Mouse (Mus musculus): ENCODE measurements around the gene Tmem79. TPM values are rescaled to one million over a fixed set of nuclear protein-coding genes. Genes with fewer than 3 reads are reported as not detected.
"Not testable (repeated sequence)": the region's sequence is repeated elsewhere in the genome, so short reads cannot be mapped to it uniquely, and the experiment has no call there.

The Tmem79 gene
- 1.9 and 3.3 TPM in 2 replicates for polyA plus RNA-seq (2016; fragmentation: Nextera tagmentation; extraction: Ambion mirVana)

GRCm38 (mm10) chr3:88336058-88337013 lies at the start of gene Tmem79, which contains the start of gene Smg5:
Gene Tmem79, minus strand, starts transcription at chr3:88336148.
Gene Smg5, plus strand, starts transcription at chr3:88336260.
- H3K9ac ChIP-seq, result peak within 1 kb of the TSS; percentile 89
- no peaks in the 10 kb centered on the region for H3K9me3 ChIP-seq
- H3K36me3 ChIP-seq (replicated peaks), result 0 out of 2 replicates have a peak, but pooled peaks cover 4% of the 10 kb centered on the region
- WGBS, result 3% methylated on average over 55 of the region's 66 CpGs
- peak within 1 kb of the TSS; percentile 94 for H3K27ac ChIP-seq
- peak; percentile 95 for ATAC-seq (ENCODE audit: low FRiP score)
- peaks cover 27% of the 10 kb centered on the region for H3K4me1 ChIP-seq
- peak within 1 kb of the TSS; percentile 78 for H3K4me2 ChIP-seq
- H3K4me3 ChIP-seq (replicated peaks), result peak within 1 kb of the TSS; percentile 75
- H3K27me3 ChIP-seq, result no peaks in the 10 kb centered on the region

GRCm38 (mm10) chr3:88384364-88384763 lies 48.4 kb upstream of the Tmem79 start, which contains the start of gene Bglap:
Gene Bglap, minus strand, starts transcription at chr3:88384464.
- 81% methylated on average over 5 of the region's 5 CpGs for WGBS
- H3K9me3 ChIP-seq, result no peaks in the 10 kb centered on the region
- no peak for ATAC-seq (ENCODE audit: low FRiP score)

GRCm38 (mm10) chr3:88382383-88382782 lies 46.4 kb upstream of the Tmem79 start:
- peak; percentile 6; the same call in 1 of the 2 replicates for ATAC-seq (ENCODE audit: low FRiP score)
- WGBS, result 69% methylated on average over 3 of the region's 7 CpGs

More at GRCm38 (mm10) chr3:88384364-88384763, 48.4 kb upstream of the Tmem79 start, which contains the start of gene Bglap:
- Histone ChIP-seq H3K4me3 (replicated peaks) (no peak within 1 kb of the TSS), H3K27me3 (no peaks in the 10 kb centered on the region), H3K27ac (no peak within 1 kb of the TSS), H3K4me1 (peaks cover 8% of the 10 kb centered on the region), H3K4me2 (no peak within 1 kb of the TSS), H3K36me3 (replicated peaks) (no peaks in the 10 kb centered on the region), H3K9ac (no peak within 1 kb of the TSS)

GRCm38 (mm10) chr3:88381389-88382315 lies 45.7 kb upstream of the Tmem79 start:
- Histone ChIP-seq H3K27ac (peak overlapping the region; percentile 80), H3K4me2 (peak overlapping the region; percentile 53), H3K9ac (0 out of 2 replicates have a peak overlapping the region, but pooled peaks have one; percentile 40), H3K4me3 (replicated peaks) (peak overlapping the region; percentile 26)
- not testable (repeated sequence) for H3K4me1 ChIP-seq; H3K36me3 ChIP-seq (replicated peaks); H3K9me3 ChIP-seq; H3K27me3 ChIP-seq
- 6% methylated on average over 22 of the region's 22 CpGs for WGBS
- ATAC-seq (ENCODE audit: low FRiP score), result peak; percentile 94

More at GRCm38 (mm10) chr3:88382383-88382782, 46.4 kb upstream of the Tmem79 start:
- H3K4me1 ChIP-seq; H3K9me3 ChIP-seq; H3K4me3 ChIP-seq (replicated peaks); H3K27me3 ChIP-seq; H3K9ac ChIP-seq; H3K27ac ChIP-seq; H3K36me3 ChIP-seq (replicated peaks): not testable (repeated sequence)
- H3K4me2 ChIP-seq, result peak overlapping the region; percentile 53

- not testable (repeated sequence) for H3K9ac ChIP-seq; ATAC-seq (ENCODE audit: low FRiP score); H3K27ac ChIP-seq; H3K4me2 ChIP-seq; H3K36me3 ChIP-seq (replicated peaks); H3K27me3 ChIP-seq; H3K4me3 ChIP-seq (replicated peaks); H3K9me3 ChIP-seq
- peaks cover 15% of the 10 kb centered on the region for H3K4me1 ChIP-seq
- WGBS, result 83% methylated on average over 5 of the region's 5 CpGs
Observed at GRCm38 (mm10) chr3:88378599-88378998, 42.7 kb upstream of the Tmem79 start, which contains the start of gene Bglap2. Gene Bglap2, minus strand, starts transcription at chr3:88378699.

DNA sequence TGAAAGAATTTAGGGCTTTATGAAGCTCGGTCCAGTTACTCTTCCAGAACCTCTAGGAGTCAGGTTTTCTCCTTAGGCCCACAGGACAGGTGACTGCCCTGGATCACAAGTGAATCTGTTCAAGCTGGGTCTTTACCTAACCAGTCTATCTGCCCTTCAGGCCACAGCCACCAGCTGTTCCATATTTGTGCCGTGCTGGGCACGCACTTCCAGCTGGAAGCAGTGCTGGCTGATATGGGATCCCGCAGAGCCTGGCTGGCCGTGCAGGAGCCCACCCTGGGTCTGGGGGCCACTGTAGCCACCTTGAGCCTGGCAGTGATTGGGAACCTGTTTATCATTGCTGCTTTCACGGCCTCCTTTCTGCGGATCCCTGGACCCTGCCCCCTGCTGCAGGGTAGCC lies 40.7 kb upstream of the Tmem79 start:
- not testable (repeated sequence) for H3K9ac ChIP-seq; H3K4me3 ChIP-seq (replicated peaks); H3K4me2 ChIP-seq; H3K36me3 ChIP-seq (replicated peaks); H3K27me3 ChIP-seq; H3K9me3 ChIP-seq
- H3K4me1 ChIP-seq, result peaks cover 12% of the 10 kb centered on the region
- WGBS, result 18% methylated on average over 5 of the region's 7 CpGs
- H3K27ac ChIP-seq, result peak overlapping the region; percentile 81
- peak; percentile 12; the same call in 1 of the 2 replicates for ATAC-seq (ENCODE audit: low FRiP score)

- not testable (repeated sequence) for H3K27me3 ChIP-seq; H3K36me3 ChIP-seq (replicated peaks); H3K9me3 ChIP-seq; H3K4me1 ChIP-seq
- 9% methylated on average over 19 of the region's 19 CpGs for WGBS
- Histone ChIP-seq H3K4me2 (peak overlapping the region; percentile 38), H3K9ac (0 out of 2 replicates have a peak overlapping the region, but pooled peaks have one; percentile 17), H3K27ac (peak overlapping the region; percentile 81), H3K4me3 (replicated peaks) (peak overlapping the region; percentile 11; the same call in 1 of the 2 replicates)
- ATAC-seq (ENCODE audit: low FRiP score), result peak; percentile 94
Observed at GRCm38 (mm10) chr3:88375750-88376626, 40.0 kb upstream of the Tmem79 start.

DNA sequence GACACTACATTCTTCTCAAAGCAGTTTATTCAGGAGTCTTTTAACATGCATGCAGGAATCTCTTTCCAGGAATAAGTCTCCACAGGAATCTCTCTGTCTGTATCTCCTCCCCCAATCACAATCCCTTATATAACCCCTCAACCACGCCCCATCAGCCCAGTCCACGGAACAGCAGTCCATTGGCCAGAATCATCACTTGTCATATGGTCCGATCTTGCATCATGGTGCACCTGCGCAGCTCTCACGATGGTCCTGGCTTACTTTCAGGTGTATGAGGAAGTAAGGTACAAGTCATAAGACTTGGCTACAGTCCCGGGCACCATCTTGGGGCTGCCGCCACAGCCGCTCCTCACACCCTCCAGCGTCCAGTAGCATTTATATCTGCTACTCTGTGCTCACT lies 36.7 kb upstream of the Tmem79 start, which contains the start of gene Bglap3:
Gene Bglap3 (minus strand): TSS at position 101 of the 400 bp plus-strand sequence.
- not testable (repeated sequence) for H3K27me3 ChIP-seq; H3K4me2 ChIP-seq; H3K4me3 ChIP-seq (replicated peaks); H3K9ac ChIP-seq; H3K9me3 ChIP-seq; H3K36me3 ChIP-seq (replicated peaks); H3K4me1 ChIP-seq; ATAC-seq (ENCODE audit: low FRiP score); H3K27ac ChIP-seq
- WGBS, result 91% methylated on average over 9 of the region's 9 CpGs

GRCm38 (mm10) chr3:88368511-88368910 lies 32.6 kb upstream of the Tmem79 start:
- H3K9ac ChIP-seq; H3K4me3 ChIP-seq (replicated peaks); H3K4me1 ChIP-seq; ATAC-seq (ENCODE audit: low FRiP score); H3K27ac ChIP-seq; H3K36me3 ChIP-seq (replicated peaks); H3K9me3 ChIP-seq; H3K4me2 ChIP-seq: not testable (repeated sequence)
- 88% methylated on average over 7 of the region's 7 CpGs for WGBS
- peaks cover 23% of the 10 kb centered on the region for H3K27me3 ChIP-seq

GRCm38 (mm10) chr3:88367517-88367916 lies 31.6 kb upstream of the Tmem79 start:
- 0 out of 2 replicates have a peak, but pooled peaks have one; percentile 28 for ATAC-seq (ENCODE audit: low FRiP score)
- peaks cover 23% of the 10 kb centered on the region for H3K27me3 ChIP-seq
- not testable (repeated sequence) for H3K27ac ChIP-seq; H3K36me3 ChIP-seq (replicated peaks); H3K9ac ChIP-seq; H3K4me3 ChIP-seq (replicated peaks); H3K4me1 ChIP-seq; H3K9me3 ChIP-seq; H3K4me2 ChIP-seq
- WGBS, result 53% methylated on average over 4 of the region's 7 CpGs

DNA sequence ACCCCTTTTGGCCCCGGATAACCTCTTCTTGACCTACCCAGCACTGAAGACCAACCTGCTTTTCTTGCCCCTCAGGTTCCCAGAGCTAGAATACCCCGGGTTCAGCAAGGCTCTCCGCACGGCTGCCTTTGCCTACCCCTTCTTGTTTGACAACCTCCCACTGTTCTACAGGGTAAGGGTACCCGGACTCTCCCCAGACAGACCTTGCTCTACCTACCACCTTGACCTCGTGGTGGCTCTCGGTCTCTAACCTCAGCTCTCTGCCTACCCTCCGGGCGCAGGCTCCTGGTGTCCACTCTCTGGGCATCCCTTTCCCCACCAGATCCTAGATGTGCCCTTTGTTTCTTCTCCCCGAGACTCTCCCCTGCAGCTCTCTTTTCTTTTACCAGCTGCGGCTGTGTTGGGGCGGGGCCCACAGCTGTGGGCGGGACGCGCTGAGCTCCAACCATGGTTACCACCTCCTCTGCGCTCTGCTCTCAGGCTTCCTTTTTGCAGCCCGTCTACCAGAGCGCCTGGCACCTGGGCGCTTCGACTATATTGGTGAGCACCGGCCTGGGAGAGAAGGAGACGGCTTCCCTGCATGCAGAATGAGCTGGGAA lies 31.0 kb upstream of the Tmem79 start:
- Histone ChIP-seq H3K4me2 (peak overlapping the region; percentile 44), H3K4me3 (replicated peaks) (peak overlapping the region; percentile 25), H3K27ac (peak overlapping the region; percentile 67), H3K27me3 (peaks cover 23% of the 10 kb centered on the region)
- peak; percentile 84 for ATAC-seq (ENCODE audit: low FRiP score)
- not testable (repeated sequence) for H3K4me1 ChIP-seq; H3K36me3 ChIP-seq (replicated peaks); H3K9me3 ChIP-seq; H3K9ac ChIP-seq
- 2% methylated on average over 21 of the region's 22 CpGs for WGBS
